Mouse (Mus musculus) myocyte (in vitro differentiated cells): ENCODE data around the gene Fbxo21. TPM values are rescaled to one million over a fixed set of nuclear protein-coding genes. Genes with fewer than 3 reads are reported as not detected.

Experiments
- H3K27me3 ChIP-seq: one replicate; pipeline ENCODE4 v1.6.1; 2011; ENCODE audit not compliant: control insufficient read depth, insufficient read depth, insufficient read length
- H3K36me3 ChIP-seq: one replicate; pipeline ENCODE4 v1.6.1; 2011; ENCODE audit not compliant: control insufficient read depth, insufficient read depth
- H3K4me2 ChIP-seq: one replicate; pipeline ENCODE4 v1.6.1; 2011; ENCODE audit warnings: low read depth, control low read depth
- H3K4me3 ChIP-seq: one replicate; pipeline ENCODE4 v1.5.1; 2011; ENCODE audit warnings: mild to moderate bottlenecking, control low read depth, moderate library complexity
- H3K79me2 ChIP-seq: one replicate; pipeline ENCODE4 v1.6.1; 2011; ENCODE audit not compliant: control insufficient read depth, insufficient read depth
- H3ac ChIP-seq: one replicate; pipeline ENCODE4 v1.6.1; 2011; ENCODE audit not compliant: control insufficient read depth, insufficient read length
- CEBPB ChIP-seq: IDR thresholded peaks from 2 replicates; pipeline ENCODE4 v1.6.1; 2011; ENCODE audit warnings: mild to moderate bottlenecking, moderate library complexity; ENCODE audit not compliant: poor library complexity, insufficient read depth, severe bottlenecking
- E2F4 ChIP-seq: IDR thresholded peaks from one replicate; pipeline ENCODE4 v1.6.1; 2011; ENCODE audit warnings: mild to moderate bottlenecking, control low read depth, moderate library complexity; ENCODE audit not compliant: insufficient read depth
- MAX ChIP-seq: IDR thresholded peaks from one replicate; pipeline ENCODE4 v1.6.1; 2011; ENCODE audit warnings: low read depth, mild to moderate bottlenecking, control low read depth
- MYOD1 ChIP-seq, 3 experiments: IDR thresholded peaks; one replicate each; pipeline ENCODE4 v1.6.1; 2011; ENCODE audit warnings: control low read depth in 2 of 3, low read depth in 2 of 3, mild to moderate bottlenecking in 2 of 3, moderate library complexity in 1 of 3; ENCODE audit not compliant: insufficient read length in 2 of 3, control insufficient read depth in 1 of 3
- MYOG ChIP-seq, 3 experiments: IDR thresholded peaks; one replicate each; pipeline ENCODE4 v1.6.1; 2011; ENCODE audit warnings: control low read depth in 2 of 3, low read depth in 2 of 3, mild to moderate bottlenecking in 2 of 3; ENCODE audit not compliant: insufficient read length in 2 of 3, control insufficient read depth in 1 of 3, insufficient read depth in 1 of 3
- POLR2A ChIP-seq: IDR thresholded peaks from one replicate; pipeline ENCODE4 v1.6.1; 2011; ENCODE audit warnings: low read depth, mild to moderate bottlenecking, control low read depth, moderate library complexity; ENCODE audit not compliant: insufficient read length
- POLR2AphosphoS2 ChIP-seq: IDR thresholded peaks from one replicate; pipeline ENCODE4 v1.6.1; 2011; ENCODE audit warnings: low read depth, control low read depth; ENCODE audit not compliant: insufficient read length
- REST ChIP-seq: IDR thresholded peaks from one replicate; pipeline ENCODE4 v1.6.1; 2011; ENCODE audit warnings: mild to moderate bottlenecking, control low read depth, moderate library complexity; ENCODE audit not compliant: insufficient read depth, insufficient read length
- SRF ChIP-seq: IDR thresholded peaks from one replicate; pipeline ENCODE4 v1.6.1; 2011; ENCODE audit warnings: low read depth; ENCODE audit not compliant: control insufficient read depth, insufficient read length
- TCF12 ChIP-seq: IDR thresholded peaks from one replicate; pipeline ENCODE4 v1.6.1; 2011; ENCODE audit warnings: mild to moderate bottlenecking, control low read depth; ENCODE audit not compliant: poor library complexity, insufficient read depth, severe bottlenecking
- TCF3 ChIP-seq: IDR thresholded peaks from one replicate; pipeline ENCODE4 v1.6.1; 2011; ENCODE audit warnings: low read depth, control low read depth; ENCODE audit not compliant: insufficient read length
- USF1 ChIP-seq: IDR thresholded peaks from one replicate; pipeline ENCODE4 v1.6.1; 2011; ENCODE audit warnings: low read depth, mild to moderate bottlenecking, control low read depth, moderate library complexity
- polyA plus RNA-seq: library from polyadenylated mRNA; unstranded; fragments of >200 nt; fragmentation: generic; extraction: Trizol; gene quantifications from one replicate; pipeline ENCODE4 v1.2.1, GENCODE M21; 2012; ENCODE audit warnings: missing spikeins

The Fbxo21 gene
- polyA plus RNA-seq, 1 experiment: 9.9 TPM

- H3K27me3 ChIP-seq: no peaks in the 10 kb centered on the region
- no peak for TF ChIP-seq POLR2A
- no peak for TF ChIP-seq SRF
- TF ChIP-seq MYOD1 (IDR thresholded peaks at IDR 0.05; ENCODE audit: control insufficient read depth in 1 of 3, insufficient read length in 2 of 3, low read depth in 2 of 3): no peak
- no peak for TF ChIP-seq USF1
- TF ChIP-seq TCF3: no peak
- TF ChIP-seq POLR2AphosphoS2: no peak
- TF ChIP-seq E2F4: no peak
- no peak for TF ChIP-seq CEBPB
- no peak for TF ChIP-seq MAX
- no peak for TF ChIP-seq MYOG (IDR thresholded peaks at IDR 0.05; ENCODE audit: control insufficient read depth in 1 of 3, insufficient read depth in 1 of 3, insufficient read length in 2 of 3, low read depth in 2 of 3)
- no peak for TF ChIP-seq REST
- no peak for TF ChIP-seq TCF12
- H3ac ChIP-seq: no peak overlapping the region
- no peaks in the 10 kb centered on the region for H3K36me3 ChIP-seq
- H3K79me2 ChIP-seq: no peaks in the 10 kb centered on the region
- H3K4me3 ChIP-seq: no peak overlapping the region
- no peak overlapping the region for H3K4me2 ChIP-seq
These were observed 29.2 kb downstream of the Fbxo21 start for GRCm38 (mm10) chr5:118005728-118006127.

GRCm38 (mm10) chr5:118008344-118008743 lies 31.8 kb downstream of the Fbxo21 start:
- TF ChIP-seq USF1 (no peak), MAX (no peak), POLR2A (no peak), REST (no peak), TCF3 (no peak), E2F4 (no peak), SRF (no peak), POLR2AphosphoS2 (no peak)
- H3K36me3 ChIP-seq: no peaks in the 10 kb centered on the region
- no peaks in the 10 kb centered on the region for H3K79me2 ChIP-seq
- H3K4me2 ChIP-seq: no peak overlapping the region
- no peaks in the 10 kb centered on the region for H3K27me3 ChIP-seq
- H3K4me3 ChIP-seq: no peak overlapping the region
- H3ac ChIP-seq: no peak overlapping the region

DNA sequence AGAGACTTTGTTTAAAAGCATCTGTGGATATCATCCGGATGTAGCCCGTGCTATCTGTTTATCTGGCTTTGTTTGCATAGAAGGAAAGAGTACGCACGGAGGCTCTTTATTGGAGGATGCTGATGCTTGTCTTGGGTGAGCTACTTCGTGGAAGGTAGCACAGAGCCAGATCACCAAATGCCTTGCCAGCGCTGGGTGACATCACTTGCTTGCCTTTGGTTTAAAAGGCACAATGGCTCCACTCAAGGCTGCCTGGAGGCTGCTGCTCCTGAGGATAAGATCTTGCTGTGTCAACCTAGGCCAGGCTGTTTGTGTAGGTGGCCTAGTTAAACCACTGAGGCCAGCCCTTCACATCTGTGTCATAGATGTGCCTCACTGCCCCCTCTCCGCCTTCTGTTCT lies 34.3 kb downstream of the Fbxo21 start:
- Histone ChIP-seq H3ac (no peak overlapping the region), H3K4me3 (no peak overlapping the region), H3K27me3 (no peaks in the 10 kb centered on the region), H3K79me2 (no peaks in the 10 kb centered on the region), H3K4me2 (no peak overlapping the region), H3K36me3 (no peaks in the 10 kb centered on the region)
- no peak for TF ChIP-seq TCF12
- no peak for TF ChIP-seq REST

- H3K36me3 ChIP-seq: no peaks in the 10 kb centered on the region
- TF ChIP-seq SRF (no peak), REST (no peak), POLR2A (no peak), USF1 (no peak), POLR2AphosphoS2 (no peak), MYOG (IDR thresholded peaks at IDR 0.05; ENCODE audit: control insufficient read depth in 1 of 3, insufficient read depth in 1 of 3, insufficient read length in 2 of 3, low read depth in 2 of 3) (no peak), E2F4 (no peak), CEBPB (no peak), TCF3 (no peak), MYOD1 (IDR thresholded peaks at IDR 0.05; ENCODE audit: control insufficient read depth in 1 of 3, insufficient read length in 2 of 3, low read depth in 2 of 3) (no peak), MAX (no peak), TCF12 (no peak)
These were observed 35.3 kb downstream of the Fbxo21 start for GRCm38 (mm10) chr5:118011796-118012195.

GRCm38 (mm10) chr5:118015028-118015427 lies 38.5 kb downstream of the Fbxo21 start:
- TF ChIP-seq POLR2AphosphoS2 (no peak), MYOG (IDR thresholded peaks at IDR 0.05; ENCODE audit: control insufficient read depth in 1 of 3, insufficient read depth in 1 of 3, insufficient read length in 2 of 3, low read depth in 2 of 3) (no peak), MAX (no peak), SRF (no peak), USF1 (no peak), MYOD1 (IDR thresholded peaks at IDR 0.05; ENCODE audit: control insufficient read depth in 1 of 3, insufficient read length in 2 of 3, low read depth in 2 of 3) (no peak), REST (no peak), CEBPB (no peak), E2F4 (no peak), TCF12 (no peak), POLR2A (no peak), TCF3 (no peak)
- no peak overlapping the region for H3ac ChIP-seq
- H3K36me3 ChIP-seq: no peaks in the 10 kb centered on the region
- H3K27me3 ChIP-seq: peaks cover 34% of the 10 kb centered on the region
- no peaks in the 10 kb centered on the region for H3K79me2 ChIP-seq
- no peak overlapping the region for H3K4me2 ChIP-seq
- no peak overlapping the region for H3K4me3 ChIP-seq

More at GRCm38 (mm10) chr5:118011796-118012195, 35.3 kb downstream of the Fbxo21 start:
- H3K27me3 ChIP-seq: peaks cover 2% of the 10 kb centered on the region
- no peak overlapping the region for H3K4me3 ChIP-seq
- no peaks in the 10 kb centered on the region for H3K79me2 ChIP-seq
- H3K4me2 ChIP-seq: no peak overlapping the region
- H3ac ChIP-seq: no peak overlapping the region
